Mouse (Mus musculus) hematopoietic stem cell, adult 5-6 weeks (primary cell): ENCODE data around the gene Olfr195. TPM values are rescaled to one million over a fixed set of nuclear protein-coding genes. Genes with fewer than 3 reads are reported as not detected.
"Not testable (repeated sequence)": the region's sequence is repeated elsewhere in the genome, so short reads cannot be mapped to it uniquely, and the experiment has no call there.

Experiments used
- ATAC-seq, 2 experiments: fragments of 125-278 bp in 1 of 2; replicated peaks in 1 of 2; 2 replicates each; pipeline ENCODE4 v1.8.0; 2016 to 2017; ENCODE audit warnings: inconsistent platforms in 2 of 2, mild to moderate bottlenecking in 2 of 2, moderate number of reproducible peaks in 2 of 2, low read depth in 1 of 2, moderate TSS enrichment in 1 of 2; ENCODE audit not compliant: low FRiP score in 2 of 2, poor library complexity in 2 of 2, severe bottlenecking in 2 of 2, insufficient read depth in 1 of 2, low TSS enrichment in 1 of 2
- total RNA-seq: library from RNA; stranded (forward); fragments of 172-1452, 232-1000 nt; gene quantifications from 2 replicates; pipeline ENCODE4 v1.2.3, GENCODE M21; 2017

Gene Olfr195
- total RNA-seq, result not detected in 2 replicates

DNA sequence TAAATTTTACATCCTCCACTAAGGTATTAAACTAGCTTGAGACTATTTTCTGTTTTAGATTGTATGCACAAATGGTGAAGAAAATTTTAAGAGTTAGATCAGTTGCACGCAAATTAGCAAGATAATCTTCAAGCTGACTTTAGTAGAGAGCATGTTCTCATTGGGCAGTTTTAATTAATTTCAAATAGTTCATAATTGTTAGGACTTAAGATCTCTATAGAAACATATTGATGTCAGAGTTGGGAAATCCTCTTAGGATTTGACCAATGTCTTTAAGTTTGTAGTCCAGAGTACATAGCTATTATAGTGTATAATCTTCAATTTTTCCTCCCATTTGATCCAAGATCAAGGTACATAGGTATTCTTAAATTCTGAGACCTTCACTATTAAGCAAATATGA is at the start of gene Olfr195:
Gene Olfr195, plus strand, starts transcription at position 301 of the 400 bp plus-strand sequence.
- ATAC-seq, result no peak

DNA sequence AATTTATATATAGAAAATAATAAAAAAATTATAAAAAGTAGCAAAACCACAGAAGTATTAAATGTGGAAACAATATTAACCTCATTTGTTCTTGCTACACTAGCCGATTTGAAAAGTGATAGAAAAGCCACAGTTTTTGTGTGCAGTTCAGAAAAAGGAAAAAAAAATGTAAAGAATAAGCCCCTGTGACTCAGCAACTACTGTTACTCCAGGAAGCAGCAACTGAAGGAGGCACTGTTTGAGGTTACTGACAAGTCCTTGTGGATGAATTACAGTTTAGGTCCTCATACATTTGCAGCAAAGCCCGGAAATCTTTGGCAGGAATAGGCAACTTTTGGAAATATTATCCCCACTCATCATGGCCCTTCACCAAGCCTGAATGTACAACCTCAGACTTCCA is 41.5 kb upstream of the Olfr195 start:
- ATAC-seq, result no peak

DNA sequence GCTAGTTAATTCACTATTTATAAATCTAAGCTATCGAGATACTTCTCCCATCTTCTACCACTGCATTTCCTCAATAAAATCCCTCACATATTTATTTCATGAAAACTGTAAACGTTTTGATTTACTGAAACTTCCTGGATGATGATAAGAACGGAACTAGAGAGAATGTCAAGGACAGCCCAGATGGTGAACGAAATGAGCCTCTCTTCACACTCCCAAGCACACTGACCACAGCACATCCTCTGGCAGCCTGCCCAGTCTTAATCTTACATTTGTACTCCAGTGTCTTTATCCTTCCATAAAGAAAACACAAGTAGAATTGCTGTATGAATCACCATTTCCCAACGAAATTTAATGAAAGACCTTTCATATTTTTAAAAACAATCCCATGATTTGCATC is 38.3 kb upstream of the Olfr195 start:
- ATAC-seq, result not testable (repeated sequence)

DNA sequence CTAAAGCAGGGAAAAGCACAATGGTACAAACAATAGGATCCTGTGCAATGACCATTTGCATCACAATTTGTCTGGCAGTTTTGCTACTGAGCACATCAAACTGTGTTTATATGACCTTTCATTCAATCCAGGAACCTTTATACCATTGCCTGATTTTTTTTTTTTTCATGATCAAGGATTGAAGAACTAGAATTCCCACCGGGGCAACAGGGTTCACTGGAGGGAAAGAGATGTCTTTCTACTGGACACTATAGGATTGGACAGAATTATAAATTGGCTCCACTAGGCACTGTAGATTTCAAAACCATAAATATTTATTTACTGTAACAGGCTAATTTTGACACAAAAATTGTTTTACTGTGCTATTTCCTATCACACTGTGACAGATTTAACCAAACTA is 35.1 kb upstream of the Olfr195 start, which contains the start of gene Olfr193:
Gene Olfr193, minus strand, starts transcription at position 101 of the 400 bp plus-strand sequence.
- ATAC-seq, result no peak

- no peak for ATAC-seq
Observed at GRCm38 (mm10) chr16:59120969-59121368, 25.9 kb upstream of the Olfr195 start, which contains the start of gene Olfr194. Olfr194 (minus strand) TSS chr16:59121069.

- no peak for ATAC-seq
Observed at GRCm38 (mm10) chr16:59130740-59131139, 16.1 kb upstream of the Olfr195 start.

- no peak for ATAC-seq
Observed at GRCm38 (mm10) chr16:59141105-59141504, 5.7 kb upstream of the Olfr195 start.

- ATAC-seq, result no peak
Observed at GRCm38 (mm10) chr16:59151996-59152395, 5.2 kb downstream of the Olfr195 start.

- no peak for ATAC-seq
Observed at GRCm38 (mm10) chr16:59170354-59170753, 23.5 kb downstream of the Olfr195 start, which contains the start of gene Olfr196. Olfr196 (minus strand) TSS chr16:59170454.

Other genes starting within 250 kb of the Olfr195 start
- gene Olfr181, start 218.3 kb upstream of the Olfr195 start, total RNA-seq, result not detected in 2 replicates
- gene Olfr180, start 217.7 kb upstream of the Olfr195 start, total RNA-seq, result not detected in 2 replicates
- gene Olfr183, start 151.7 kb upstream of the Olfr195 start, total RNA-seq, result not detected in 2 replicates
- not detected in 2 replicates for gene Olfr186, start 116.8 kb upstream of the Olfr195 start, total RNA-seq
- gene Olfr187, start 107.3 kb upstream of the Olfr195 start, total RNA-seq, result not detected in 2 replicates
- not detected in 2 replicates for gene Olfr190, start 69.0 kb upstream of the Olfr195 start, total RNA-seq
- not detected in 2 replicates for gene Olfr191, start 57.2 kb upstream of the Olfr195 start, total RNA-seq
- not detected in 2 replicates for gene Olfr193, start 35.2 kb upstream of the Olfr195 start, total RNA-seq
- gene Olfr194, start 26.0 kb upstream of the Olfr195 start, total RNA-seq, result not detected in 2 replicates
- gene Olfr196, start 23.4 kb downstream of the Olfr195 start, total RNA-seq, result not detected in 2 replicates
- not detected in 2 replicates for gene Olfr198, start 56.5 kb downstream of the Olfr195 start, total RNA-seq
- gene Olfr199, start 72.7 kb downstream of the Olfr195 start, total RNA-seq, result not detected in 2 replicates
- gene Olfr201, start 125.6 kb downstream of the Olfr195 start, total RNA-seq, result not detected in 2 replicates
- not detected in 2 replicates for gene Olfr202, start 139.7 kb downstream of the Olfr195 start, total RNA-seq
- not detected in 2 replicates for gene Olfr203, start 151.8 kb downstream of the Olfr195 start, total RNA-seq
- gene Olfr204, start 171.2 kb downstream of the Olfr195 start, total RNA-seq, result not detected in 2 replicates
- not detected in 2 replicates for gene Olfr205, start 184.1 kb downstream of the Olfr195 start, total RNA-seq
- not detected in 2 replicates for gene Olfr206, start 202.2 kb downstream of the Olfr195 start, total RNA-seq
- not detected in 2 replicates for gene Olfr209, start 216.9 kb downstream of the Olfr195 start, total RNA-seq